Mouse (Mus musculus) Patski (cell line): Measurements from ENCODE around the gene Gab1. TPM values are rescaled to one million over a fixed set of nuclear protein-coding genes. Genes with fewer than 3 reads are reported as not detected.

Source experiments
- ATAC-seq: fragments of 100-300 bp; one replicate; pipeline ENCODE4 v1.8.0; 2021
- CTCF ChIA-PET: fragments of 350-600 bp; sonication (Branson Sonifier 250); formaldehyde crosslinking; loops from one replicate; lab custom pipeline; 2022; ENCODE audit warnings: inconsistent platforms; lab: Charles Lee
- POLR2A ChIA-PET: fragments of 350-600 bp; sonication (Branson Sonifier 250); formaldehyde crosslinking; loops from one replicate; lab custom pipeline; 2022; ENCODE audit warnings: antibody characterized with exemption, inconsistent platforms; lab: Charles Lee
- DNase-seq: peaks from one replicate; pipeline ENCODE4 v3.0.0-alpha.2; 2011; ENCODE audit warnings: low read depth, low spot score
- H3K27me3 ChIP-seq: fragments of 371-371 bp; one replicate; pipeline ENCODE4 v1.5.1; 2021
- CTCF ChIP-seq: fragments of 100-300 bp; IDR thresholded peaks from one replicate; pipeline ENCODE4 v1.5.1; 2021
- in situ Hi-C: fragments of 300-500 bp; cut with MboI; formaldehyde crosslinking; loops from 3 replicates; pipeline ENCODE4 v1.11.1; 2018; ENCODE audit warnings: low pct_unique_long_range_greater_than_20kb, mixed read lengths
- polyA plus RNA-seq: library from polyadenylated mRNA; unstranded; gene quantifications from one replicate; pipeline ENCODE4 v1.2.3, GENCODE M21; 2021

The Gab1 gene
- polyA plus RNA-seq, 1 experiment from 2014 or later = 30.7 TPM

DNA sequence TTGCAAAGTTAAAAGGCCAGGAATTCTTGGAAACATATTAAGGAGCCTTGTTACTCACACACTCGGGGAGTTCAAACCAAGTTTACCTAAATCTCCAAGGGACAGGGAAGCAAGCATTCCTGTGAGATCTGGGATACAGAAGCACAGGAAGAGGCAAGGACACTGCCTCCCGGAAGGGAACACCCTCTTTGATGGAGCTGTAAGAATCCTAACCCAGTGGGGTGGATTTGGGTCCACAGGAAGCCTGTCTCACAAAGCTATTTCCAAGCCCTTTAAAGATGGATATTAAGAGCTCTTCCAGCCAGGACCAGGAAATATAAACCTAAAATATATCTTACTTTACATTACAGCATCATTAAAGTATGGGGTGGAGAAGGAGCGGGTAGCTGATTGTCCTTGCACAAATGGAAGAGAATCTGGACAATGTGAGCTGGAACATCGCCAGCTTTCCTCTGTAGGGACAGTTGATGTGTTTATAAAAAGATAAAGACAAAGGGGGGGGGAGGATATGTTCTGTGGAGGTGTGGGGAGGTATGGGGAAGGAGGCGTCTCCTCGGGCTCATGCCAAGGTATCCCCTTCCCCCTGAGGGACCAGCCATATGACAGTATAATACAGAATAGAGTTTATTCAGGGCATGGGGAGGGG, 28.1 kb upstream of the Gab1 start:
- in situ Hi-C loops = no loop called here
- ATAC-seq (no peak), DNase-seq (no peak)
- POLR2A ChIA-PET = no interaction called here
- TF ChIP-seq CTCF = no peak
- CTCF ChIA-PET = interaction anchor here (0.7 to 2.1 kb wide), 3 partner anchors 71 to 155 kb away, joined by 3 to 4 read pairs (median 3); no protein-coding TSS in a partner anchor
- H3K27me3 ChIP-seq = no peaks in the 10 kb centered on the region

- ATAC-seq (no peak), DNase-seq (no peak)
- ChIA-PET CTCF (no interaction called here), POLR2A (no interaction called here)
- in situ Hi-C loops = no loop called here
- TF ChIP-seq CTCF = no peak
- H3K27me3 ChIP-seq = no peaks in the 10 kb centered on the region
Observed at GRCm38 (mm10) chr8:80902354-80902753, 22.0 kb upstream of the Gab1 start.

- no peaks in the 10 kb centered on the region for H3K27me3 ChIP-seq
- POLR2A ChIA-PET = no interaction called here
- in situ Hi-C loops = no loop called here
- CTCF ChIA-PET = no interaction called here
- DNase-seq = no peak
- no peak for TF ChIP-seq CTCF
- ATAC-seq = no peak
Observed at GRCm38 (mm10) chr8:80899364-80899763, 19.0 kb upstream of the Gab1 start.

DNA sequence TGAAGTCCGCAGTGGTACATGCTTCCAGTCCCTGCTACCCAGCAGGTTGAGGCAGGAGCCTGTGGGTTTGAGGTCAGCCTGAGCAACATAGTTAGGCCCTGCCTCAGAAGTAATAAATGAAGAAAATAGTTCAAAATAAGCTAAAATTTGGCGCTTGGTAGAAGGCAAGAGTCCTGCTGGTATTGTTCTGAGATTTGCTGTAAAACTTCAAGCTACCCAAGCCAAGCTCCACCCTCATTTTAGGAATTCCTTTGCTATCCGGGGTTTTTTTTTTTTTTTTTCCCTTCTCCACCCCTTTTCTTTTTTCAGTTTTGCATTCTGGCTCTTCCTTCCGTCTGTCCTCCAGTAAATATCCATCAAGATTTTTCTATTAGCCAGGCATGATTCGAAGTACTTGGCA, 15.7 kb upstream of the Gab1 start:
- POLR2A ChIA-PET = interaction anchor here (0.6 kb wide), 1 partner anchor 118 kb away, joined by 3 read pairs; no protein-coding TSS in a partner anchor
- no peak for DNase-seq
- H3K27me3 ChIP-seq = no peaks in the 10 kb centered on the region
- no peak for ATAC-seq
- CTCF ChIA-PET = interaction anchor here (1.2 kb wide), 1 partner anchor 91 kb away, joined by 3 read pairs; no protein-coding TSS in a partner anchor
- no peak for TF ChIP-seq CTCF
- in situ Hi-C loops = no loop called here

DNA sequence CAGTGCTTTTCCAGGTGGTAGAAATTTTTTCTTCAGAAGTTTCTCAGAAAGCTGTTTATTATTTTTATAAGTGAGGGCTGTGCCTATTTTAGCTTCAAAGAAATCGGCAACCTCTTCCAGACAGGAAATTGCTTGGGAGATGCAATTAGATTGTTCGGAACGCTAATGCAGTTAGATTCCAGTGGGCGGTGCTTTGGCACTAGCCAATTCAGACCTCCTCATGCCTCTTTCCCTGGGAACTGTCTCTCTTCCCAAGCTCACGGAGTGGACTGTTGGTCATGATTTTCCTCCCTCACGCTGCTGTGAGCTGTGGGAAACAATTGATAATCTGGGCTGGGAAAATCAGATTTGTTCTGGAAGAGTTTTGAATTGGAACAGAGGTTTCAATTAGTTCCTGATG, 15.1 kb upstream of the Gab1 start:
- in situ Hi-C loops = no loop called here
- ATAC-seq (no peak), DNase-seq (no peak)
- POLR2A ChIA-PET = no interaction called here
- TF ChIP-seq CTCF = peak; percentile 7
- H3K27me3 ChIP-seq = no peaks in the 10 kb centered on the region
- CTCF ChIA-PET = interaction anchor here (0.7 to 1.2 kb wide), 2 partner anchors 92 to 122 kb away, joined by 3 read pairs; no protein-coding TSS in a partner anchor

- DNase-seq (no peak), ATAC-seq (no peak)
- ChIA-PET POLR2A (no interaction called here), CTCF (interaction anchor here (0.7 kb wide), 1 partner anchor 121 kb away, joined by 3 read pairs; no protein-coding TSS in a partner anchor)
- TF ChIP-seq CTCF = no peak
- in situ Hi-C loops = no loop called here
- H3K27me3 ChIP-seq = no peaks in the 10 kb centered on the region
Observed at GRCm38 (mm10) chr8:80894528-80894927, 14.2 kb upstream of the Gab1 start.

DNA sequence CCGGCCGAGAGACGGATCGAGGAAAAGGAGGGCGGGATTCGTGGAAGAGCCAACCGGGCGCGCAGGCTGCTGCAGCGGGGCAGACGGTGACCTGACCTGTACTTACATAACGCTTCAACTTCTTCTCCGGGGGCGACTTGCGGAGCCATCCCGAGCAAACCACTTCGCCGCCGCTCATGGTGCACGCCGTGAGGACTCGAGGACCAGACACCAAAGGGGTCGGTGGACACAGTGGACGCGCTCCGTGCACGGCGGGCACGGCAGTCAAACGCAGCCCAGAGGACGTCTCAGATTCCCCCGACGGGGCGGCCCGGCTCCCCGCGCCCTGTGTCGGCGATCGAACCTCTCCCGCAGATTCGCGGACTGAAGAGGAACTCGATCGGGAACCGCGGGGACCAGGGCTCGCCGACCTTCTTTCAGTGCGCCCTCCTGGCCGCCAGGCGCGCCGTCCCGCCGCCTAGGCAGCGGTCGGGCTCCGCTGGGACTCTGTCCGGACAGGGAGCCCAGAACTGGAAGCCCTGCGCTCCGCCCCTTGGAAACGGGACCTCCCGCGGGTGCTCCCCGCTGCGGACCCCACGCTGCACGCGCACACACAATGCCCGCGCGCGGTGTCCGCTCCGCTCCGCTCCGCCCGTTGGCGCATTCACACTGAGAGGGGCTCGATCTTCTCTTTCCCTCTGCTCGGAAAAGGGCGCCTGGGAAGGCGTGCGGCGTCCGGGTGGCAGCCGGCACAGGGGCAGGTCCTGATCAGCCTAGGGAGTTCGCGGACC, 708 bp downstream of the Gab1 start:
- ChIA-PET CTCF (interaction anchor here (0.6 to 1.7 kb wide), 7 partner anchors 10 to 135 kb away, joined by 3 to 5 read pairs (median 3); no protein-coding TSS in a partner anchor), POLR2A (interaction anchor here (0.6 kb wide), 1 partner anchor 65 kb away, joined by 3 read pairs; no protein-coding TSS in a partner anchor)
- ATAC-seq = peak; percentile 68
- no peaks in the 10 kb centered on the region for H3K27me3 ChIP-seq
- DNase-seq = no peak
- no peak for TF ChIP-seq CTCF
- in situ Hi-C loops = loop anchor here (5.0 to 10.0 kb wide), 2 partner anchors 85 to 108 kb away; no protein-coding TSS in a partner anchor

- POLR2A ChIA-PET = interaction anchor here (0.6 to 1.0 kb wide), 2 partner anchors 64 to 100 kb away, joined by 3 read pairs; no protein-coding TSS in a partner anchor
- CTCF ChIA-PET = interaction anchor here (1.1 to 1.7 kb wide), 5 partner anchors 10 to 90 kb away, joined by 3 to 5 read pairs (median 4); no protein-coding TSS in a partner anchor
- H3K27me3 ChIP-seq = no peaks in the 10 kb centered on the region
- ATAC-seq (no peak), DNase-seq (no peak)
- in situ Hi-C loops = loop anchor here (10.0 kb wide), 1 partner anchor 84 kb away; no protein-coding TSS in a partner anchor
- no peak for TF ChIP-seq CTCF
Observed at GRCm38 (mm10) chr8:80878801-80879425, 1.4 kb downstream of the Gab1 start.

DNA sequence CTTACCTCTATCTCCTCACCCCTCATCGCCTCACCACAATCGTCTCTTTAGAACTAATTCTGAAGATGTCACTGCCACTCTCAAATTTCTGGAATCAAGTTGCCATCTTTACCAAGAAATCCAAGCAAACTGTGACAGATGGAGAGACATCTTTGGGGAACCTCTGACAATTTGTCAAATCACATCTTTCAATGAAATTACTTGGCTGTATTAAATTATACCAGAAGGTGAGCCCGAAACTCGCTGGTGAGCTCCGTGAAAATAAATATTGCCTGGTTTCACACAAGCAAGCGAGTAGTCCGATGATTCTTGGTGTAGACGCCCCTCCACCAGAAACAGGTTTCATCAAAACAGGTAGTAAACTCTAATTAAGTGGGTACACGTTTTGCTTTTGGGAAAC, 2.2 kb downstream of the Gab1 start:
- POLR2A ChIA-PET = interaction anchor here (1.0 to 1.6 kb wide), 3 partner anchors 10 to 99 kb away, joined by 3 to 4 read pairs (median 3); no protein-coding TSS in a partner anchor
- no peak for ATAC-seq
- in situ Hi-C loops = loop anchor here (10.0 kb wide), 1 partner anchor 83 kb away; no protein-coding TSS in a partner anchor
- CTCF ChIA-PET = interaction anchor here (1.1 to 1.7 kb wide), 7 partner anchors 9 to 118 kb away, joined by 3 to 5 read pairs (median 4); no protein-coding TSS in a partner anchor
- no peak for TF ChIP-seq CTCF
- H3K27me3 ChIP-seq = no peaks in the 10 kb centered on the region
- no peak for DNase-seq

DNA sequence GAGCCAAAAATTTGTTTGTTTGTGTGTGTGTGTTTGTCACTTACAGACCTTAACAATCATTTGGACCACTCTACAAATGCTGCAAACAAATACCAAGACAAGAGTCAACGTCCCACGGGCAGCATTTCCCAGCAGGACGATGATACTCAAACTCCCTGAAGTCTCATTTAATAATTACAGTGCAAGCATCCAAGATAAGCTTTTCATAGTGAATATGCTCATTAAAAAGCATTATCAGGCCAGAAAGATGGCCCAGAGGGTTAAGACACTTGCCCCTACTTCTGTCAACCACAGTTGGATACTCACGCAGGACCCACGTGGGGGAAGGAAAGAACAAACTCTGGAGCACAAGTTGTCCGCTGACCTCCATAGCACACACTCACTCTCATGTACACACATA, 4.8 kb downstream of the Gab1 start:
- POLR2A ChIA-PET = no interaction called here
- DNase-seq (no peak), ATAC-seq (no peak)
- CTCF ChIA-PET = interaction anchor here (0.7 to 2.6 kb wide), 2 partner anchors 11 to 96 kb away, joined by 3 to 8 read pairs; no protein-coding TSS in a partner anchor
- in situ Hi-C loops = loop anchor here (10.0 kb wide), 1 partner anchor 81 kb away; no protein-coding TSS in a partner anchor
- no peaks in the 10 kb centered on the region for H3K27me3 ChIP-seq
- no peak for TF ChIP-seq CTCF
